Mouse (Mus musculus): ENCODE data around the gene Pdcd1lg2. TPM values are rescaled to one million over a fixed set of nuclear protein-coding genes. Genes with fewer than 3 reads are reported as not detected.

Pdcd1lg2 gene
- 1 to 10 TPM; 2.0 to 2.1 TPM for total RNA-seq (2023)

GRCm38 (mm10) chr19:29410619-29411018 lies at the start of gene Pdcd1lg2:
TSS of gene Pdcd1lg2 (plus strand) at chr19:29410919.

GRCm38 (mm10) chr19:29366969-29367622 lies 43.6 kb upstream of the Pdcd1lg2 start, which contains the start of the genes Plgrkt and Cd274:
TSS of gene Plgrkt (minus strand) at chr19:29367390.
TSS of gene Cd274 (plus strand) at chr19:29367455.

Other genes starting within 250 kb of the Pdcd1lg2 start
- gene Jak2, start 159.1 kb upstream of the Pdcd1lg2 start, total RNA-seq (2023), result 10 to 100 TPM; 65.5 to 66.0 TPM
- gene Insl6, start 85.6 kb upstream of the Pdcd1lg2 start, total RNA-seq (2023), result 1 to 10 TPM; 4.1 to 6.2 TPM
- gene Rln1, start 76.2 kb upstream of the Pdcd1lg2 start, total RNA-seq (2023), result not detected
- gene Plgrkt, start 43.5 kb upstream of the Pdcd1lg2 start, total RNA-seq (2023), result 100 to 1,000 TPM; 208 to 219 TPM
- gene Cd274, start 43.5 kb upstream of the Pdcd1lg2 start, total RNA-seq (2023), result 10 to 100 TPM; 25.8 to 28.0 TPM
- gene Ric1, start 111.4 kb downstream of the Pdcd1lg2 start, total RNA-seq (2023), result 10 to 100 TPM; 33.9 to 35.1 TPM
- 10 to 100 TPM; 24.2 to 26.3 TPM for gene Ermp1, start 237.5 kb downstream of the Pdcd1lg2 start, total RNA-seq (2023)

Measured in T-cell, adult 66 days (primary cell).